Mouse (Mus musculus): ENCODE results near the gene Vopp1. TPM values are rescaled to one million over a fixed set of nuclear protein-coding genes. Genes with fewer than 3 reads are reported as not detected.
"Not testable (repeated sequence)": the region's sequence is repeated elsewhere in the genome, so short reads cannot be mapped to it uniquely, and the experiment has no call there.

Vopp1 gene
- total RNA-seq (2021), result 1 to 10 TPM; 3.8 to 4.6 TPM
- long read RNA-seq, experiment 1, partial matches to known transcripts, result 0 of 6 reads
- long read RNA-seq, experiment 1, other reads (novel, unspliced or antisense), result 5 of 6 reads
- long read RNA-seq, experiment 2, transcript Vopp1-201 (5 exons, 2,919 nt), result major isoform, 5 of 10 reads
- long read RNA-seq, experiment 2, partial matches to known transcripts, result 0 of 10 reads
- long read RNA-seq, experiment 2, other reads (novel, unspliced or antisense), result 4 of 10 reads

GRCm38 (mm10) chr6:57824422-57825258, at the start of gene Vopp1:
Gene Vopp1 (minus strand): TSS chr6:57825159.
- intact Hi-C loops (cut with DNase I), result no loop called here

DNA sequence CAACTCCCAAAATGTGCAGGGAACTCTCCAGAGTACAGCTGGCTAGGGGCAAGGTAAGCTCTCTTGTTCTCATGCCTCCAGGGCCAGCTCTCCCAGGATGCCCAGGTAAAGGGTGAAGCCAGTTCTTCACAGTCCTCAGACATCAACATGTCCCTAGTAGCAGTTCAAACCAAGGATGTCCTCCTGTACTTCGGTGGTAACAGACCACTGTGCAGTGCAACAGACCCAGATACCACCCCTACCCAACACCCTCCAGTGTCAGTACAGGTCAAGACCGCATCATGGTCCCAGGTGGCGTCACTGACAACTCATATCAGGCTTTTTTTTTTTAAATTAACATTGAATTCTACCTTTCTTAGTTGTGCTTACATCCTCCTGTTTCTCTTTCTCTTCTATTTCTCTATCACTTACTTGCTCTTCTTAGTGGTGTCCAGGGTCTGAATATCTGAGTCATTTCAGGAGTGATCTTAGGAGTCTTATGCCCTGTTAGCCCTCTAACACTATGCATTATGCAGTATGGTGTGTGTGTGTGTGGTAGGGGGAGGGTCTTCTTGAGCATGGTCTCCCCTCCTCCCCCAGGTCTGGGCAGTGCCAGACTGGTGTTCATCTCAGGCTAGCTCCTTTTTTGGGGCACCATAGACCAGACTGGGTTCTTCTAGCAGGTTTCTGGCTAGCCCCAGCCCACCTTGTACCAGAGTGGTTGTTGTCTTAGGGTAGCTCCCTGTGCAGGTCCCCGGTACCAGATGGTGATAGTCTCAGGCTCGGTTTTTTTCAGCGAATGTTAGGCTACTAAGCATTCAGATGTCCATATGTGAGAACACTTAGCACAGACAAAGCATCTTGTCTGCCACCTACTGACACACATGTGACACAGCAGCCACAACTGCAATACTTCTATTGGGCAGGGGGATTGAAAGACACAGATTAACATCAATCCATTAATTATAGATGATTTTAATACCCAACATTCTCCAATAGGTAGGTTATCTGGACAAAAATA, 34.4 kb upstream of the Vopp1 start:
- no peak for DNase-seq
- intact Hi-C loops (cut with DNase I), result loop anchor here (5.0 to 10.0 kb wide), 2 partner anchors 247 to 425 kb away; no protein-coding TSS in a partner anchor

More at GRCm38 (mm10) chr6:57824422-57825258, at the start of gene Vopp1:
- peak; percentile 44 to 58 for DNase-seq

GRCm38 (mm10) chr6:57851177-57851576, 26.2 kb upstream of the Vopp1 start:
- DNase-seq, result not testable (repeated sequence)
- intact Hi-C loops (cut with DNase I), result loop anchor here (10.0 kb wide), 1 partner anchor 416 kb away; no protein-coding TSS in a partner anchor

DNA sequence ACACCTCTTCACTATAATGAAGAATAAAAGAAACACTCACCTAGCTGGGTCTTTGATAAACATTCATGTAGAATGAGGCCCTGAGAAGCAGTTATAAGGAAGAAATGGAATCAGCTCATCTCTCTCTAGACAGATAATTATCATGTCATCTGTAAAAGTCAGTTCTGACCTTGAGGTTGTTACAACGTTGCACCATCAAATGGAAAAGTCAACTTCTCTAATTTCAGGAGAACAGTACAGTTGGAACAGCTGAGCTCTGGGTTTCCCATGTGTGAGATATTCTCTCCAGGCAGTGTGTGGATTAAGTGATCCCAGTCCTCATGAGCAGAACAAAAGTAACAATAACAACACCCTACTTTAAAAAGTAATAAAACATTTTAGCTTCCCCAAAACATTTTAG, 25.3 kb upstream of the Vopp1 start, which contains the start of gene Vmn1r21:
Gene Vmn1r21 (minus strand): TSS at position 58 of the 400 bp plus-strand sequence.
- DNase-seq, result no peak
- intact Hi-C loops (cut with DNase I), result loop anchor here (10.0 kb wide), 1 partner anchor 415 kb away; no protein-coding TSS in a partner anchor

- DNase-seq, result no peak
- intact Hi-C loops (cut with DNase I), result no loop called here
Observed at GRCm38 (mm10) chr6:57839693-57840408, 14.9 kb upstream of the Vopp1 start.

- DNase-seq, result no peak
- intact Hi-C loops (cut with DNase I), result no loop called here
Observed at GRCm38 (mm10) chr6:57825259-57825715, 328 bp upstream of the Vopp1 start.

DNA sequence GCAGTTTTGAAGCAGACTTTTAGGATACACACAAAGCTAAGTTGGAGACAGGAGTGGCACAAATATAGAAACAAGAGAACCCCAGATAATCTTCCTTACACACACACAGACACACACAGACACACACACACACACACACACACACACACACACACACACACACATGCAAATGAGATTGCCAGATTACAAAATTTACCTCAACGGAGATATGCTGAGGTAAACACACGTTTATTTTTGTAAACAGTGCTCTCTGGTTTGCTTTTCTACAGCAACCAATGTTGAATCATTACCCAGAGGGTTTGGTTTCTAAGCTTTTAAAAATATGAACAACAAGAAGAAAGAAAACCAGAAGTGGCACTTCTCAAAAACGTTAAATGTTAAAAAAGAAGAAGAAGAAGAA, 1.5 kb downstream of the Vopp1 start:
- intact Hi-C loops (cut with DNase I), result no loop called here
- no peak for DNase-seq

DNA sequence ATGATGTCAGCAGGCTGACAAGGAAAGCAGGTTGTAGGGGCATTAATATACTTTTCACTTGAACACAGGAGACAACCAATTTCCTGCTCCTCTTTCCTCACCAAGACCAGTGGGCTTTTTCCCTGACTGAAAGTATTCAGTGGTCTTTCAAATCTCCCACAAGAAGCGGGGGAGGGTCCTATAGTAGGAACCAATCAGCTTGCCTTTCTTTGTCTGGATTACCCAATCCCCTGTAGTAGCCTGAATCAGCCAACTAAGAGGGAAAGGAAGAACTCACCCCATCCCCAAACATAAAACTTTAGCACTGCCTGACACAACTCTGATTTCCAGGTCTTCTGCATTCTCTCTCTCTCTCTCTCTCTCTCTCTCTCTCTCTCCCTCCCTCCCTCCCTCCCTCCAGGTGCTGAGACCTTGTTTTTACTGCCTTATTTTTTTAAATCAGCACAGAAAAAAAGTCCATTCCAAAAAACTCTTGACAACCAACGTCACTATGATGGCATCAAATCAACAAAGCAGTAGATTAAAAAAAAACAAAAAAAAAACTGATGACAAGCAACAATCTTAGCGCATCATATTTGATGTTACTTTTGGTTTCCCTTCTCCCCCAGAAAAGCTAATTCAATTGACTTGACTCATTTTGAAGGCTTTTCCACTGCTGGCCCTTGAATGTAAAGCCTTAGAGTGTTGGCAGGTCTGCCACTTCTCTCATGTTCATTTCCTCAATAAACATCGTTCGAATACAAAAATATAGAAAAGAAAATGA, 2.1 kb downstream of the Vopp1 start:
- intact Hi-C loops (cut with DNase I), result no loop called here
- DNase-seq, result no peak

DNA sequence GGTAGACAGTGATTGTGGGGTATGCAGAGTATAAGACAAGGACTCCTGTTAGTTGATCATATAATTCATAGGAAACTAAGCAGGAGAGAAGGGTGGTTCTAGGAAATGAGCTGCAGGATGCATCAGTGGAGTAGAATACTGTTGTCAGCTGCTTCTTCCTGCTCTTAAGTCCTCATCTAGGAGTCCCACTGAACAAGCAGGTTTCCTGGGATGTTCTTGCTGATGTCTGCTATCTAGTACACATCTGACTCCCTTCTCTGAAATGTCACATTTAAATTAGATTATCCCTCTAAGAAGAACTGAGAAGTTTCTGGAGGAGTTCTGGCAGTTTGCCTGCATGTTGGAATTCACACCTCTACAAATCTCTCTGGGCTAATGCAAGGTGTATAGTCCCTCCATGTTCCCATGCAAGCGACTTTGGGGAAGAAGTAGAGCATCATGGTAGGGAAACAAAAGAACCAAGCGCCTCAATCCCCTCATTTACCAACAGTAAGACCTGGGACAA, 10.5 kb downstream of the Vopp1 start:
- no peak for DNase-seq
- intact Hi-C loops (cut with DNase I), result no loop called here

- DNase-seq, result no peak
- intact Hi-C loops (cut with DNase I), result no loop called here
Observed at GRCm38 (mm10) chr6:57811748-57812730, 12.9 kb downstream of the Vopp1 start.

DNA sequence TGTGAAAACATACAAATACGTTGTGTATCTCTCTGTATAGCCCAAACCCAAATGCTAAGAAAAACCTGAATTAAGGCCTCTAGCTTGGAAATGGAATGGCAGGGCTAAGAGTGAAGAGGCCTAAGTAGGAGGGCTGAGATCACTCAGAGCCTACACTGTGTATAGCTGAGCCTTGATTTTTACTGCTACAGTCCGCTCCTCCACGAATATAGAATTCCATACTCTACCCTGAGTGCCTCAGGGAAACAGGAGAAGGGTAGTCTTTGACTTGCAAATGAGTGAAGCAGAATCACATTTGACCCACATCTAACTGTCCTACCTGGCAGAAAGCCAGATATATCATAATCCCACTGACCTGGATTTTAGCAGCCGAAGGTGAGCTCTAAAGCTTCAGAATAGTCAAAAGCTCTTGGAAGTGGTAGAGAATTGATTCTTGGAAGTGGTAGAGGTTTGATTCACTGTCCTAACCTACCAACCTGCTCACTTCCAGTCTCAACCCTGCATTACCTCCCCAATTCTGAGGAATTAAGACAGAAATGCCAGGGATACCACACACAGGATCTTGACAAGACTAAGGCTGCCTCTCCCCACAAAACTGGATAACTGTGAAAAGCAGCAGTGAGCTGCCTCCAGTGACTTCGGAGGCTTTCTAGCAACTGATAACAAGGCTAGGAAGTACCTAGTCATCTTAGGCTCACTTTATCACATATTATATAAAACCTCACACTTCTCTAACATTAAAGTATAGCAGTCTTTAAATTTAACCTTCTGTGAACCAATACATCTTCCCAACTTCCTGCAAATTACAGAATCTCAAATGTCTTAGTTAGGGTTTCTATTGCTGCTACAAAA, 19.5 kb downstream of the Vopp1 start:
- intact Hi-C loops (cut with DNase I), result no loop called here
- no peak for DNase-seq

- no peak for DNase-seq
- intact Hi-C loops (cut with DNase I), result no loop called here
Observed at GRCm38 (mm10) chr6:57803130-57803529, 21.8 kb downstream of the Vopp1 start.

DNA sequence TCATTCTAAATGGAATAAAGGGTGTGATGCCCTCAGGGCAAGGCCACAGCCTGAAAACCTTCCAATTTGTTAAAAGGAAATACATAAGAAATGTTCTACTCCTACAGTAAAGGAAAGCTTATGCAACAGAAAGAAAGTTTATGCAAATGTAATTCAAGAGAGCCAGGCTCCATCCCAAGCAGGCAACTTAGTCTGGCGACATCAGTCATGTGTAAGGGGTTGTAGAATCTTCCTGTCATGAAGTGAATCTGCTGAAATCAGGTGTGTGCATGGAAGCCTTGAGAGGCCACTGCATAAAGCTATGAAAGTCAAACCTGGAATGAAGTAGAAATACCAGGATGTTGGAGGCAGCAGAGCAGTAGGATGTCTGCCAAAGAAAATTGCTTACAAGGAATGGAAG, 26.0 kb downstream of the Vopp1 start:
- intact Hi-C loops (cut with DNase I), result no loop called here
- no peak for DNase-seq

GRCm38 (mm10) chr6:57796853-57797423, 28.0 kb downstream of the Vopp1 start:
- intact Hi-C loops (cut with DNase I), result no loop called here
- no peak for DNase-seq

GRCm38 (mm10) chr6:57795835-57796234, 29.1 kb downstream of the Vopp1 start:
- intact Hi-C loops (cut with DNase I), result no loop called here
- DNase-seq, result no peak

DNA sequence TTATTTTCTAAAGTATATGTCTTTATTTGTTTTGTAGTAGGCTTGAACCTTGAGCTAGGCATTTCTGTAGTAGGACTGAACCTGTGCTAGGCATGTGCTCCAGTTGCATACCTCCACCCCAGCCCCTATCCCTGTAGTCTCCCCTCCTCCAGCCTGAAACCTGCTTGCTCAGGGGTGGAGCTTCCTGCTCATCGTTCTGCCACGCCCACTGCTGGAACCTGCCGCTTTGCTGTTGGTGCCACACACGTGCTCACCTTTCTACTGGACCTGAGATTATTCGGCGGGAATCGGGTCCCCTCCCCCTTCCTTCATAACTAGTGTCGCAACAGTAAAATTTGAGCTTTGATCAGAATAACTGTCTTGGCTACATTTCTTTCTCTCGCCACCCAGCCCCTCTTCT, 32.1 kb downstream of the Vopp1 start:
- intact Hi-C loops (cut with DNase I); DNase-seq: not testable (repeated sequence)

Data from gastrocnemius, postnatal 36 days (tissue).